Mouse (Mus musculus): ENCODE measurements at regions not wholly inside any gene's neighbourhood (a gene's known extent, or its start where the extent isn't known, plus 50 kb on each side); places are given as distances from the start of the nearest gene placed in this dataset.

- Histone ChIP-seq H3K27ac (no peak overlapping the region), H3K36me3 (no peaks in the 10 kb centered on the region), H3K27me3 (no peaks in the 10 kb centered on the region), H3K4me1 (replicated peaks) (0 out of 2 replicates have a peak, but pooled peaks cover 3% of the 10 kb centered on the region), H3K9ac (no peak overlapping the region), H3K9me3 (no peaks in the 10 kb centered on the region), H3K4me2 (no peak overlapping the region), H3K4me3 (no peak overlapping the region)
- ATAC-seq (ENCODE audit: low FRiP score): peak; percentile 85
- WGBS: 28% methylated on average over 4 of the region's 4 CpGs
Measured at GRCm38 (mm10) chr1:98350095-98350549, 70.8 kb upstream of the Slco6d1 start.

GRCm38 (mm10) chr1:98350725-98351124 lies 70.2 kb upstream of the Slco6d1 start:
- Histone ChIP-seq H3K9ac (no peak overlapping the region), H3K9me3 (no peaks in the 10 kb centered on the region), H3K36me3 (no peaks in the 10 kb centered on the region), H3K4me3 (no peak overlapping the region), H3K27me3 (no peaks in the 10 kb centered on the region), H3K4me1 (replicated peaks) (0 out of 2 replicates have a peak, but pooled peaks cover 3% of the 10 kb centered on the region), H3K27ac (no peak overlapping the region), H3K4me2 (no peak overlapping the region)
- WGBS: 75% methylated on average over 2 of the region's 2 CpGs
- no peak for ATAC-seq (ENCODE audit: low FRiP score)

- no peak overlapping the region for H3K4me2 ChIP-seq
- ATAC-seq (ENCODE audit: low FRiP score): no peak
- no peaks in the 10 kb centered on the region for H3K36me3 ChIP-seq
- H3K27ac ChIP-seq: no peak overlapping the region
- H3K4me1 ChIP-seq (replicated peaks): 0 out of 2 replicates have a peak, but pooled peaks cover 3% of the 10 kb centered on the region
- H3K4me3 ChIP-seq: no peak overlapping the region
- no peak overlapping the region for H3K9ac ChIP-seq
- H3K27me3 ChIP-seq: no peaks in the 10 kb centered on the region
- WGBS: 88% methylated on average over 2 of the region's 2 CpGs
- H3K9me3 ChIP-seq: no peaks in the 10 kb centered on the region
Measured at GRCm38 (mm10) chr1:98351530-98351929, 69.4 kb upstream of the Slco6d1 start.
